Mouse (Mus musculus) CH12.LX (cell line): Measurements from ENCODE around the gene Itprid2. TPM values are rescaled to one million over a fixed set of nuclear protein-coding genes. Genes with fewer than 3 reads are reported as not detected.

Source experiments
- DNase-seq: peaks from one replicate; pipeline ENCODE4 v3.0.0-alpha.2; 2013; ENCODE audit errors: extremely low read depth
- H3K27ac ChIP-seq: 2 replicates; pipeline ENCODE4 v1.5.1; 2012; ENCODE audit warnings: low read depth, mild to moderate bottlenecking, control low read depth, moderate library complexity; ENCODE audit not compliant: insufficient read depth
- H3K27me3 ChIP-seq: replicated peaks from 2 replicates; pipeline ENCODE3; 2012; ENCODE audit warnings: inconsistent platforms
- H3K36me3 ChIP-seq, 2 experiments: replicated peaks in 1 of 2; 2 replicates each; pipeline versions ENCODE3 to v1.6.1; 2012; ENCODE audit warnings: inconsistent platforms in 1 of 2, low read length in 1 of 2, mild to moderate bottlenecking in 1 of 2, mixed read lengths in 1 of 2, moderate library complexity in 1 of 2; ENCODE audit not compliant: control insufficient read depth in 1 of 2, insufficient read depth in 1 of 2
- H3K4me1 ChIP-seq, 2 experiments: 2 replicates each; pipeline ENCODE4 v1.6.1; 2012; ENCODE audit warnings: inconsistent platforms in 1 of 2, moderate library complexity in 1 of 2; ENCODE audit not compliant: insufficient read depth in 2 of 2, control insufficient read depth in 1 of 2
- H3K4me2 ChIP-seq: 2 replicates; pipeline ENCODE4 v1.6.1; 2012; ENCODE audit warnings: low read depth, mild to moderate bottlenecking, control low read depth; ENCODE audit not compliant: poor library complexity, insufficient read depth, severe bottlenecking
- H3K4me3 ChIP-seq, 3 experiments: fragments of 150-350 bp in 1 of 3; sonication (generic) in 1 of 3; replicated peaks in 1 of 3; 2 replicates each; pipeline versions ENCODE3 to v1.5.1; 2011 to 2012; ENCODE audit warnings: low read depth in 2 of 3, low read length in 2 of 3, mild to moderate bottlenecking in 2 of 3, moderate library complexity in 2 of 3, control low read depth in 1 of 3, improper control_type of control experiment in 1 of 3, inconsistent platforms in 1 of 3, mixed read lengths in 1 of 3; ENCODE audit not compliant: poor library complexity in 1 of 3
- H3K79me2 ChIP-seq: replicated peaks from 2 replicates; pipeline ENCODE4 v1.6.1; 2012; ENCODE audit warnings: mild to moderate bottlenecking, moderate library complexity; ENCODE audit not compliant: control insufficient read depth, poor library complexity, insufficient read depth, severe bottlenecking; ENCODE audit errors: extremely low read depth
- H3K9ac ChIP-seq: 2 replicates; pipeline ENCODE4 v1.6.1; 2012; ENCODE audit warnings: low read depth, mild to moderate bottlenecking, control low read depth, moderate library complexity; ENCODE audit not compliant: insufficient read depth
- H3K9me3 ChIP-seq: replicated peaks from 2 replicates; pipeline ENCODE3; 2012; ENCODE audit warnings: low read length, inconsistent platforms, mixed read lengths
- CHD2 ChIP-seq: IDR thresholded peaks from 2 replicates; pipeline ENCODE4 v1.6.1; 2011; ENCODE audit warnings: low read length, improper control_type of control experiment
- CTCF ChIP-seq, 2 experiments: IDR thresholded peaks in 1 of 2; conservative IDR thresholded peaks in 1 of 2; 2 replicates each; pipeline ENCODE4 v1.5.1; 2011 to 2012; ENCODE audit warnings: low read depth in 2 of 2, low read length in 2 of 2, improper control_type of control experiment in 1 of 2, inconsistent platforms in 1 of 2, mild to moderate bottlenecking in 1 of 2, moderate library complexity in 1 of 2
- EP300 ChIP-seq: IDR thresholded peaks from 2 replicates; pipeline ENCODE4 v1.6.1; 2011; ENCODE audit warnings: low read length, improper control_type of control experiment
- HCFC1 ChIP-seq: IDR thresholded peaks from 2 replicates; pipeline ENCODE4 v1.6.1; 2012; ENCODE audit warnings: low read depth, mild to moderate bottlenecking, inconsistent platforms, low read length, improper control_type of control experiment
- JUND ChIP-seq: conservative IDR thresholded peaks from 2 replicates; pipeline ENCODE4 v1.6.1; 2011; ENCODE audit warnings: low read depth, low read length, improper control_type of control experiment
- MAFK ChIP-seq: IDR thresholded peaks from 2 replicates; pipeline ENCODE4 v1.6.1; 2011; ENCODE audit warnings: low read length, improper control_type of control experiment; ENCODE audit not compliant: insufficient replicate concordance
- MAX ChIP-seq: IDR thresholded peaks from 2 replicates; pipeline ENCODE4 v1.6.1; 2011; ENCODE audit warnings: low read length, improper control_type of control experiment
- MEF2A ChIP-seq: IDR thresholded peaks from 2 replicates; pipeline ENCODE4 v1.6.1; 2014; ENCODE audit warnings: low read depth, mild to moderate bottlenecking, inconsistent platforms, low read length, improper control_type of control experiment, borderline replicate concordance
- MYC ChIP-seq: IDR thresholded peaks from 2 replicates; pipeline ENCODE4 v1.6.1; 2011; ENCODE audit warnings: low read depth, mild to moderate bottlenecking, improper control_type of control experiment, low read length
- NELFE ChIP-seq: IDR thresholded peaks from 2 replicates; pipeline ENCODE4 v1.6.1; 2011; ENCODE audit warnings: low read depth, low read length, improper control_type of control experiment
- NRF1 ChIP-seq: IDR thresholded peaks from 2 replicates; pipeline ENCODE4 v1.6.1; 2014; ENCODE audit warnings: low read depth, mild to moderate bottlenecking, inconsistent platforms, low read length, improper control_type of control experiment, moderate library complexity
- POLR2AphosphoS2 ChIP-seq: IDR thresholded peaks from 2 replicates; pipeline ENCODE4 v1.6.1; 2011; ENCODE audit warnings: low read depth, low read length, improper control_type of control experiment
- RAD21 ChIP-seq: IDR thresholded peaks from 2 replicates; pipeline ENCODE4 v1.6.1; 2011; ENCODE audit warnings: low read depth, mild to moderate bottlenecking, low read length, improper control_type of control experiment, moderate library complexity
- SMC3 ChIP-seq: IDR thresholded peaks from 2 replicates; pipeline ENCODE4 v1.6.1; 2011; ENCODE audit warnings: low read depth, low read length, improper control_type of control experiment
- TBP ChIP-seq: conservative IDR thresholded peaks from 2 replicates; pipeline ENCODE4 v1.6.1; 2011; ENCODE audit warnings: low read depth, low read length, improper control_type of control experiment
- UBTF ChIP-seq: IDR thresholded peaks from 2 replicates; pipeline ENCODE4 v1.6.1; 2012; ENCODE audit warnings: low read depth, mild to moderate bottlenecking, inconsistent platforms, low read length, improper control_type of control experiment, moderate library complexity
- USF1 ChIP-seq: IDR thresholded peaks from 2 replicates; pipeline ENCODE4 v1.6.1; 2014; ENCODE audit warnings: low read depth, mild to moderate bottlenecking, inconsistent platforms, low read length, improper control_type of control experiment
- USF2 ChIP-seq: conservative IDR thresholded peaks from 2 replicates; pipeline ENCODE4 v1.6.1; 2011; ENCODE audit warnings: low read depth, low read length, improper control_type of control experiment
- ZC3H11A ChIP-seq: IDR thresholded peaks from 2 replicates; pipeline ENCODE4 v1.6.1; 2012; ENCODE audit warnings: low read depth, mild to moderate bottlenecking, inconsistent platforms, low read length, improper control_type of control experiment
- ZKSCAN1 ChIP-seq: IDR thresholded peaks from 2 replicates; pipeline ENCODE4 v1.6.1; 2012; ENCODE audit warnings: low read depth, inconsistent platforms, low read length, improper control_type of control experiment, borderline replicate concordance
- ZMIZ1 ChIP-seq: IDR thresholded peaks from 2 replicates; pipeline ENCODE4 v1.6.1; 2012; ENCODE audit warnings: low read depth, mild to moderate bottlenecking, inconsistent platforms, low read length, improper control_type of control experiment
- ZNF384 ChIP-seq: IDR thresholded peaks from 2 replicates; pipeline ENCODE4 v1.6.1; 2012; ENCODE audit warnings: low read depth, low read length, improper control_type of control experiment, inconsistent platforms
- dilution Hi-C: fragments of 300-500 bp; cut with MboI; formaldehyde crosslinking; loops from 2 replicates; pipeline ENCODE4 v1.14.3; 2020; ENCODE audit warnings: low sequenced_read_pairs; ENCODE audit not compliant: extremely low pct_unique_long_range_greater_than_20kb, extremely low pct_ligation_motif_present
- in situ Hi-C: fragments of 300-500 bp; cut with MboI; formaldehyde crosslinking; loops from 3 replicates; pipeline ENCODE4 v1.14.3; 2019; ENCODE audit warnings: low sequenced_read_pairs, low pct_ligation_motif_present, low pct_unique_long_range_greater_than_20kb, mixed read lengths
- polyA plus RNA-seq: library from polyadenylated mRNA; unstranded; fragments of >175 nt; gene quantifications from 2 replicates; pipeline ENCODE4 v1.2.1, GENCODE M21; 2012; ENCODE audit warnings: low read depth; ENCODE audit not compliant: insufficient read length
- total RNA-seq, 2 experiments: library from RNA; depleted of rRNA; stranded (reverse); fragments of 300-350 nt in 1 of 2; fragments of >200 nt in 1 of 2; gene quantifications; 2 replicates each; pipeline ENCODE4 v1.2.3; 2012 to 2014

The Itprid2 gene
- total and polyA plus RNA-seq, 3 experiments: 4.3 to 17.7 (median 8.2) TPM

GRCm38 (mm10) chr2:79647094-79647493, 11.9 kb downstream of the Itprid2 start:
- H3K4me2 ChIP-seq: no peak overlapping the region
- H3K27me3 ChIP-seq: no peaks in the 10 kb centered on the region
- H3K4me1 ChIP-seq: peaks cover 0 to 13% of the 10 kb centered on the region in 2 experiments; a peak in 2 of 4 replicates
- no peaks in the 10 kb centered on the region for H3K9me3 ChIP-seq
- H3K9ac ChIP-seq: no peak overlapping the region
- H3K36me3 ChIP-seq: peaks cover 17 to 60% of the 10 kb centered on the region in 2 experiments
- H3K4me3 ChIP-seq: no peak overlapping the region
- dilution Hi-C loops (no loop called here), in situ Hi-C loops (loop anchor here (25.0 kb wide), 1 partner anchor 285 kb away; no protein-coding TSS in a partner anchor)
- no peak for DNase-seq
- TF ChIP-seq ZKSCAN1 (no peak), ZNF384 (no peak), NRF1 (no peak), MAFK (no peak), HCFC1 (no peak), USF2 (no peak), TBP (no peak), JUND (no peak), USF1 (no peak), SMC3 (no peak), ZC3H11A (no peak), MEF2A (no peak), MYC (no peak), UBTF (no peak), MAX (no peak), NELFE (no peak), CHD2 (no peak)
- no peaks in the 10 kb centered on the region; the same call in 1 of the 2 replicates for H3K79me2 ChIP-seq
- H3K27ac ChIP-seq: no peak overlapping the region

- Histone ChIP-seq H3K27me3 (no peaks in the 10 kb centered on the region), H3K4me2 (no peak overlapping the region), H3K79me2 (no peaks in the 10 kb centered on the region; the same call in 1 of the 2 replicates), H3K36me3 (peaks cover 13 to 60% of the 10 kb centered on the region in 2 experiments), H3K27ac (no peak overlapping the region), H3K9ac (no peak overlapping the region), H3K4me3 (no peak overlapping the region), H3K9me3 (no peaks in the 10 kb centered on the region), H3K4me1 (peaks cover 3 to 14% of the 10 kb centered on the region in 2 experiments; a peak in 3 of 4 replicates)
- dilution Hi-C loops (no loop called here), in situ Hi-C loops (loop anchor here (25.0 kb wide), 1 partner anchor 285 kb away; no protein-coding TSS in a partner anchor)
- no peak for DNase-seq
- no peak for TF ChIP-seq ZMIZ1
- no peak for TF ChIP-seq TBP
- TF ChIP-seq CTCF (conservative IDR thresholded peaks at IDR 0.05 in 1 of 2, IDR thresholded peaks at IDR 0.05 in 1 of 2; ENCODE audit: low read depth in 2 of 2, low read length in 2 of 2): no peak
- no peak for TF ChIP-seq USF1
- no peak for TF ChIP-seq POLR2AphosphoS2
- TF ChIP-seq RAD21: no peak
- no peak for TF ChIP-seq EP300
- TF ChIP-seq CHD2: no peak
Measured at GRCm38 (mm10) chr2:79647728-79648127, 12.6 kb downstream of the Itprid2 start.
